Mouse (Mus musculus): Measurements from ENCODE around the gene Ifrd2.

GRCm38 (mm10) chr9:107603251-107603650 is 15.8 kb downstream of the Ifrd2 start:
- TF ChIP-seq TAL1 (conservative IDR thresholded peaks at IDR 0.05; ENCODE audit: low read depth, low read length) (no peak), CTCF (IDR thresholded peaks at IDR 0.05; ENCODE audit: low read depth, low read length) (no peak), GATA1 (IDR thresholded peaks at IDR 0.05; ENCODE audit: borderline replicate concordance, low read length) (no peak)

Measured in G1E (cell line).